Mouse (Mus musculus): ENCODE measurements around the gene Fbxl18.

Gene Fbxl18

GRCm38 (mm10) chr5:142823096-142824062, 71.8 kb downstream of the Fbxl18 start:
- peak; percentile 89 for DNase-seq (ENCODE audit: low spot score)

- peak; percentile 17 for DNase-seq (ENCODE audit: low spot score)
Observed at GRCm38 (mm10) chr5:142822286-142823095, 72.7 kb downstream of the Fbxl18 start.

GRCm38 (mm10) chr5:142821974-142822285, 73.3 kb downstream of the Fbxl18 start:
- no peak for DNase-seq (ENCODE audit: low spot score)

- DNase-seq (ENCODE audit: low spot score), result peak; percentile 91
Observed at GRCm38 (mm10) chr5:142821266-142821973, 73.8 kb downstream of the Fbxl18 start.

GRCm38 (mm10) chr5:142820276-142821265, 74.7 kb downstream of the Fbxl18 start:
- peak; percentile 74 for DNase-seq (ENCODE audit: low spot score)

- peak; percentile 73 for DNase-seq (ENCODE audit: low spot score)
Observed at GRCm38 (mm10) chr5:142819385-142820275, 75.6 kb downstream of the Fbxl18 start.

- DNase-seq (ENCODE audit: low spot score), result peak; percentile 78
Observed at GRCm38 (mm10) chr5:142818435-142819360, 76.5 kb downstream of the Fbxl18 start.

- DNase-seq (ENCODE audit: low spot score), result peak; percentile 98
Observed at GRCm38 (mm10) chr5:142817524-142818434, 77.4 kb downstream of the Fbxl18 start, which contains the start of gene Tnrc18. Gene Tnrc18, minus strand, starts transcription at chr5:142817662.
